Mouse (Mus musculus): ENCODE data around the gene Sumo1.
"Not testable (repeated sequence)": the region's sequence is repeated elsewhere in the genome, so short reads cannot be mapped to it uniquely, and the experiment has no call there.

Sumo1 gene

DNA sequence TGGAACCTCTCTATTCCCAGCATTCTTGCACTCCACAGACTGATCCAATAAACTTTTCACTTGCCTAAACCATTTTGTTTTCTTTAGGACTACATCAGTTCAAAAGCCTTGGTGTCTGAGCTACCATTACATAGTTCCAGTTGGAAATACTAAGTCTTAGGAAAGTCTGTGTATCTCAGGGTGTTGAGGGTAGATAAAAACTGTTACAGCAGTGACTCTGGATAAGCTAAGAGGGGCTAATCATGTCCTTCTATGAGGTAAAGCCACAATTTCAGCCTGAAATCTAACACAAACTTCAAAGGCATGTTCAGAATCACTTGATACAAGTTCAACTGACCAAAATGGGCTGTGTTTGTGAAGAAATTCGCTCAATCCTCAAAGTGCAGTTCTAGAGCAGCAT is 34.3 kb downstream of the Sumo1 start:
- DNase-seq (ENCODE audit: low spot score) = no peak

DNA sequence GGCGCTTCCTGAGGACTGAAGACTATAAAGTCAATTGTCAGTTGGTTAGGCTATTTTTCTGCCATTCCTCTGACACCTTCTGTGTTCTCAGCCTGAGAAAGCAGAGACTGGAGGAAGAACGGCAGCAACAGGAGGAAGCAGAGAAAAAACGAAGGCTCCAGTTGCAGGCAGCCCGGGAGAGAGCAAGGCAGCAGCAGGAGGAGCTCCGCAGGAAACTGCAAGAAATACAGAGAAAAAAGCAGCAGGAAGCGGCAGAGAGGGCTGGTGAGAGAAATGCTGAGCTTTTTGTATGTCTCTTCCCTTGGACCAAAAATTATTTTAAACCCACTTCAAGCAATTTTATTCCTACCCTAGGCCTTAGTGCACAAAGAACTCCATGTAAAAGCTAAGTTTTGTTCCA is 37.6 kb downstream of the Sumo1 start:
- no peak for DNase-seq (ENCODE audit: low spot score)

DNA sequence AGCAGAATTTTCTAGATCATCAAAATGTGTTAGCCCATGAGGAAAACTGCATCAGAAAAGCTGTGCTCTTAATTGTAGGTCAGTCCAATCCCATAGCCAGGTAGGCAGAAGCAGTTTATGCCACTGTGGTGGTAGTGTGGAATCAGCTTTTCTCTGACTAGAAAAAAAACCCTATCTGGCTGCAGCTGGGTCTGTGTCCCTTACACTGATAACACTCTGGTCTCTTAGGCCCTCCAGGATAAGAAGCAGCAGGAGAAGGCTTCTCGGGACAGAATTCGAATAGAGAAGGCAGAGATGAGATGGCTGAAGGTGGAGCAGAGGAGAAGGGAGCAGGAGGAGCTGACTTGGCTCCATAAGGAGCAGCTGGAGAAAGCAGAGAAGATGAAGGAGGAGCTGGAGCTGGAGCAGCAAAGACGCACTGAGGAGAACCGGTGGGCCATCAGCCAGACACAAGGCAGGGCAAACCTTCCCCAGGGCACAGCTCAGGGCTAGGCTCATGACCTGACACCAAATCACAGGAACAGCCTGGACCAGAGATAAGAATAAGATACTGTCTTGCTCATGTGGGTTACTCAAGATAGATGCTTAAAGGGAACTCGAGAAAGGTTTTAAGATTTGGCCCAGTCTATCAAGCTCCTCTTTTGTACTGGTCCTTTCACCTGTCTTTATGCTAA is 38.5 kb downstream of the Sumo1 start:
- DNase-seq (ENCODE audit: low spot score) = no peak

DNA sequence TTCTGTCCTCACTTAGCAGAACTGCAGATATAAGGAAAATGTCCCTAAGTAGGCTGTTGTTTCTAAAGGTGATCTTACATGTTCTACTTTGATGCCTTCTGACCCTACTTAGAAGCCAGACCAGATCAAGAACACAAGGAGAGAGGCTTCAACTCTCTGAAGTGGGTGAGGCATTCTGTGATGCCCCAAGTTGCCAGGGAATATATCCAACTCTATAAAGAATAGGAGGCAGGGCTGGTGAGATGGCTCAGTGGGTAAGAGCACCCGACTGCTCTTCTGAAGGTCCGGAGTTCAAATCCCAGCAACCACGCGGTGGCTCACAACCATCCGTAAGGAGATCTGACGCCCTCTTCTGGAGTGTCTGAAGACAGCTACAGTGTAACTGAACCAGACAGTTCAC is 40.3 kb downstream of the Sumo1 start:
- not testable (repeated sequence) for DNase-seq (ENCODE audit: low spot score)

DNA sequence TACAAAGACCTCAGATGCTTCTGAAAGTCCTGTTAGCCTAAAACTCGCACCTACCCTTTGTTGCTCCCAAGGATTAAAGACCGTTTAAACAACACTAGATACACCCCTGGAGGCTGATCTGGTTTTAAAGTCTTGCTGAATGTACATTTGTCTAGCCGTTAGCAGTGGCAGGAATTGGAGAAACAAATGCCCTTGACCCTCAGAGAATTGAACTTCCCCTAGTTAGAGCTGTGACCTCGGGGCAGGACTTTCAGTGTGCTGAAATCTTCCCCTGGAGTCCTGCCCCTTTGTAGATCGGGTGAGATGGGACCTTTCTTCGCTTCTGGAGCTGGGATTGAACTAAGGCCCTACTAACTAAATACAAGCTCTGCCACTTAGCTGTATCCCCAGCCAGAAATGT is 41.4 kb downstream of the Sumo1 start:
- DNase-seq (ENCODE audit: low spot score) = no peak

DNA sequence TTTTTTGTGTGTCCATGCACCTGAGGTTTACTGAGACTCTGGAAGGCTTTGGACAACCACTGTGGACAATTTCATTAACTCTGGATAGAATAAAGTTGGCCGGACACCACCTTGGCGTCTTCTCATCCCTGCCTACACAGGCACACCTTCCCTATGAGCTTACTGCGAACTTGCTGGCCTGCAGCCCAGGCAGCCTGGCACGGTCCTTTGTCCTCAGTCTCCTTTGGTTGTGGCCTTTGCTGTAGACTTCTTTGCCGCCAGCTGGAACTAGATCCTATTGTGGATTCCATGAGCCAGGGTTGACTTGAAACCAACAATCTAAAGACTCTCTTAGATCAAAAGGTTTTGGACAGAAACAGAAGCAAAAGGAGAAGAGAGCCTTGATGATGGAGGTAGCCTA is 45.2 kb downstream of the Sumo1 start:
- DNase-seq (ENCODE audit: low spot score) = no peak

DNA sequence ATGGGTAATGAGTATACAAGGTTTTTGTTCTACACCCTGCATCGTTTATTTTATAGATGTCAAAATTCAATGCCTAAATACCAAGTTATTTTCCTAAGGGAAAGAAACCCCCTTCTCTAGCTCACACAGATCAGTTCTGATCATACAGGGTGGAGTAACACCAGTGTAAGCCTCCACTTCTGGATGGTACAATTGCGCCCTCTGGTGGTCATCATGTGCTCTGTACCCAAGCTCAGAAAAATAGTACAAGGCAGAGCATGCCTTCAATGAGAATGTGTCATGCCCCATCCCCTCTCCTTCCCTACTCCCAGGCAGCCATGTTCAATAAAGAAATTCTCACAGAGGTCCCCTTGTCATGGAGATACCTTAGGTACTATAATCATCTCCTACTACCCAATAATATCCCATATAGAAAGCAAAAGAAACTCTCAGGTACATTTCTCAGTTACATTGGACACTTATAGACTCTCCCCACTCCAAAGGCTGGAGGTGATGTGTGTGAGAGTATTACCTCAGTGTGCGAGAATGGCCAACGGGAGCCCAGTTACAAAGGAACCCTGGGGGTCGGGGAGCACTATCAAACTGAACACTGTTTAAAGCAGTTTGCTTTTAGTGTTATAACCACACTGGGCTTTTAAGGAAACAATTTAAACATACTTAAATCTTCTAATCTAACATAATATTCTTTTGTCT is 47.2 kb downstream of the Sumo1 start:
- DNase-seq (ENCODE audit: low spot score) = peak; percentile 66

DNA sequence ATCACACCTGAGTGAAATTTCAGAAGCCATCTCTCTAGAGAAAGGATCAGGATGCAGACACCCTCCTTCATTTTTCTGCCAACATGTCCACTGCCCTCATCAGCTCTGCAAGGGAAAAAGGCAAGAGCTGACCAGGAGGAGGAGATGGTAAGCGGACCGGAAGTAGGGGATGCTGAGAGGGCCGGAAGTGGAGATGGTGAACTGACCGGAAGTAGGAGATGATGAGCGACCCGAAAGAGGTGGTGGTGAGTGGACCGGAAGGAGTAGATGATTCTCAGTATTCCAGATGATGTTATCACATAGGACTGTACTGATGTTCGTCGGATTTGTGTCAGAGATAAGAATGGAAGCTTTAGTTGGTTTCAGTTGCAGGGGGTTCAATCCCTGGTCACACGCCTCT is 51.4 kb downstream of the Sumo1 start:
- no peak for DNase-seq (ENCODE audit: low spot score)

DNA sequence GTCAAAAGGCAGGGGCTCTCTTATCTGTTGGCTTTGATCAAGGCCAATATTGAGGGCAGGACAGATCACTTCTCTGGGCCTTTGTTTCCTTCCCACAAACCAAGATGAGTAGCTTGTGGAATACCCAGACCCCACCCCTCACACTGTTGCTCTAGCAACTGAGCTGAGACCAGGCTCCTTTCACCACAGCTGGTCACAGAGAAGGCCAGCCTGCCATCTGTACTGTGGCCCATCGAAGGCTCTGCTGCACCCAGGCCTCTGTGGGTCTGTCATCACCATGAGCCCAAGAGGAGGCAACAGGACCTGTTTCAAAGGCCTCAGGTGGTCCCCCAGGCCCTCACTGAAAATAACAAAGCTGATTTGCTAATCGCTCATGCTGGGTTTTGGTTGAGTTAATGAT is 55.6 kb downstream of the Sumo1 start:
- DNase-seq (ENCODE audit: low spot score) = no peak

DNA sequence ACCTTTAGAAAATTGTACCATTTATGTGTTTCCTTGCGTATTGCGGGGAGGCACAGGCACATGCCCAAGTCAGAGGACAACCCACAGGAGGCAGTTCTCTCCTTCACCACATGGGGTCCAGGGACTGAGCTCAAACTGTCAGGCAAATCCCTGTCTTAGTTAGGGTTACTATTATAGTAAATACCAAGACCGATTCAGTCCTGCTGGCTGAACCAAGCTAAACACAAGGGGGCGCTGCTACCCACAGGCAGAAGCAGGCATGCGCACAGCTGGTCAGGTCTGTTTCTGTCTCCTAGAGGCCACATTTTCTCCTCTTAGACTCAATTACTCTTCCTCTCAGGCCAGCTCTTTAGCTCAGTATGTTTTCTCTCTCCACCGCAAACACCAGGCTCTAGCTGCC is 56.8 kb downstream of the Sumo1 start:
- peak; percentile 66 for DNase-seq (ENCODE audit: low spot score)

DNA sequence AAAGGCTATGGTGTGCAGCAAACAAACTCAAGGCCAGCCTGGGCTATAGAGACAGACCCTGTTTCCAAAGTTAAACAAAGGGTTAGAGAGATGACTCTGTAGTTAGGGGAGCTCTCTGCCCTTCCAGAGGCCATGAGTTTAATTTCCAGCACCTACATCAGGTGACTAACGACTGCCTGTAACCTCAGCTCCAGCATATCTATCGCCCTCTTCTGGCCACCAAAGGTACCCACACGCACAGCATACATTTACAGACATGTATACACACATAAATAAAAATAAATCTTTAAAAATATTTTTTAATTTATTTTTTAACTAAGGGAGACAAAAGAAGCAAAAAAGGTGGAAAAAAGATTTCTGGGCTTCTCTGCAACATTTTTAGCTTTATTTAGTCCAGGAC is 59.7 kb downstream of the Sumo1 start:
- DNase-seq (ENCODE audit: low spot score) = no peak

DNA sequence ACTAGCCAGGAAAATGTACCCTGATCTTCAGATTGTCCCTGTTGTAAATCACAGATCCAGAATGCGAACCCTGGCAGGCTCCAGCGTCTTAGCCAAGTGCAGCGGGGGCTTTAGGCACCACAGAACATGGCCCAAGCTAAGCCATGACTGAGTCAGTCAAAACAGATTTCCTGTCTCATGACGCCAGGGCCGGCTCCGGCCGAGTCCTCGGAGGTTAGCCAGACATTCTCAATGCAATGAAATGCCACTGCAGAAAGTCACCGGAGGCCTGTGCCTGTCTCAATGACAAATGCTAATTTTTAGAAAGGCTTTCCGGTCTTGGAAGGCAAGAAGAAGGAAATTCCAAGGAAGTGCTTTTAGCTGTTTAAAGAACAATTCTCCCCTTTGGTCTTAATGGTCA is 60.7 kb downstream of the Sumo1 start:
- no peak for DNase-seq (ENCODE audit: low spot score)

DNA sequence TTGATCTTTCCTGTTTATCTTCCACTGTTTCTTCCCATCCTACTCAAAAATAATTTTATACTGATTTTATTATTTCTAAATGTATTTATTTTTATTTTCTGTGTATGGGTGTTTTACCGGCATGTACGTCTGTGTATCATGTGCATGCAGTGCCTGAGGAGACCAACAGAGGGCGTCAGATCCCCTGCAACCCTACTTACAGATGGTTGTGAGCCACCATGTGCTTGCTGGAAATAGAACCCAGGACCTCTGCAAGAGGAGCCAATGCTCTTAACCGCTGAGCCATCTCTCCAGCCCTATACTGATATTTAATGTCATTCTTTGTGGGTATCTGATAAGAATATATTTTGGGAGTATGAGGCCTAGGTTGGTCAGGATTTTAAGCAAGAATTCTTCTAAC is 61.2 kb downstream of the Sumo1 start:
- DNase-seq (ENCODE audit: low spot score) = no peak

DNA sequence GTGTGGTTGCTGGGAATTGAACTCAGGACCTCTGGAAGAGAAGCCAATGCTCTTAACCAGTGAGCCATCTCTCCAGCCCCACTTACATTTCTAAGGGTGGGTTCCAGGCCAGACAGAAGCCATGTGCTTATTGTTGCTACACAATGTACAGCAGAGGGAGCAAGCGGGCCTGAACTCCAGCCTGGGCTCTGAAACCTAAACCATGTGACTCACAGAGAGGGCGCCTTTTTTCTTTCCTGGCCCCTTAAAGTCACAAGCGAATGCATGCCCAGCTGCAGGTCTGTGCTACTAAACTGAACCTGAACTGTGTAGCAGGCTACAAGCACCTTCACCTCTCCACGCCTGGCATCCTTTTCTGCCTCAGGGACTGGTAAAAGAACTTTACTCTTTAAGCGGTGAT is 61.7 kb downstream of the Sumo1 start:
- DNase-seq (ENCODE audit: low spot score) = no peak

DNA sequence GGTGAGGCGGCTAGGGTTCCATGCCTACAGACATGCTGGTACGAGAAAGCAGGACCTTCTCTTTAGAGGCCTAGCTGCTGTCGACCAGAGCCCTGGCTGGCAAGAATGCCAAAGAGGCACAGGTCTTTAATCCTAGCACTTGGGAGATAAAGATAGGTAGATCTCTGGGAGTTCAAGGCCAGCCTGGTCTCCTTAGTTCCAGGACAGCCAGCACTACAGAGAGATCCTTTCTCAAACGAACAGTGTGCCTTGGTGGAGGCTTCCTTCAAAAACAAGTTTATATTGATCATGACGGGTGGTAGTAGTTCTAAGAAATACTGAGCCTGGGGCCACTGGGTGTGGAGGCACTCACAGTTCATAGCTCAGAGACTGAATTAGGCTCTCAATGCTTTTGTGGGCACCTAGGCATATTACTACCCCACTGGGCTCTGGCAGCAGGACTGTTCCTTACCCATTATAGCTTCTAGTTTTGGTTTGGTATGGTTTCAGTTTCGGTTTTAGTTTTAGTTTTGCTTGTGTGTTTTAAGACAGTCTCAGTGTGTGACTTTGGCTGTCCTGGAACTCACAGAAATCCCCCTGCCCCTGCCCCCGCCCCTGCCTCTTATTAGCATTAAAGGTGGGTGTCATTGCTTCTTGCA is 62.4 kb downstream of the Sumo1 start:
- no peak for DNase-seq (ENCODE audit: low spot score)

DNA sequence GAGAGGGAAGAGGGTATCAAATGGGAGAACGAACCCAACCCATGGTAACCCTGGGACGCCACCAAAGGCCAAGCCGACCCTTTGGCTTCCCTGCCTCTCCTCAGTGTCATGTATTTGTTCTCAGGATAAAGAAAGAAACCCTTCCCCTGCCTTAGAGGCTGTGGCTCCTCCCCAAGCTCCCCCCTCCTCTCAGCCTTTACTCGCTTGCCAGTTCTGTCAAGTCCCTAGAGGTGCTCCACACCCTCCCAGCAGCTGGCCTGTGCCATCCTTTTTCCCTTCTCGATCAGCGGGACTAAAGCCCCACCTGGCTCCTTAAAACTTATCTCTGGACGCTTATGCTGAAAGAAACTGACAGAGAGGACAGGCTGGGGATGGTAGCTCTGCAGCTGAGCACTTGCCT is 63.6 kb downstream of the Sumo1 start:
- DNase-seq (ENCODE audit: low spot score) = no peak

DNA sequence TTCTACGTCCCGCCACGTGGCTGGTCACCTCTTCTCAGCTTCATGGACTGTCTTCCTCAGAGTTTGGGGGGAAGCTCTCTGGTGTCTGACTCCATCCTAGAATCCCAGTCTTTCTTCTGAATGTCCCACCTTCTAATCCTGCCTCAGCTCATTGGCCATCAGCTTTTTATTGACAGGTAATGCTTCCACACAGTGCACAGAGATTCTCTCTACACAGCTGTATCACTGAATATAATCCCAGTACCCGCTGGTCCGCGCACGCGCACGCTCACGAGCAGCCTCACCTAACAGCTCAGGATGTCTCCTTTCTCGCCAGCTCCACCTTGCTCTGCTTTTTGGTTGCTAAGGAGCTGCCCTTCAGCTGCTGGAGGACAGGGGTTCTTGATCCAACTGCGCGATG is 64.2 kb downstream of the Sumo1 start:
- no peak for DNase-seq (ENCODE audit: low spot score)

DNA sequence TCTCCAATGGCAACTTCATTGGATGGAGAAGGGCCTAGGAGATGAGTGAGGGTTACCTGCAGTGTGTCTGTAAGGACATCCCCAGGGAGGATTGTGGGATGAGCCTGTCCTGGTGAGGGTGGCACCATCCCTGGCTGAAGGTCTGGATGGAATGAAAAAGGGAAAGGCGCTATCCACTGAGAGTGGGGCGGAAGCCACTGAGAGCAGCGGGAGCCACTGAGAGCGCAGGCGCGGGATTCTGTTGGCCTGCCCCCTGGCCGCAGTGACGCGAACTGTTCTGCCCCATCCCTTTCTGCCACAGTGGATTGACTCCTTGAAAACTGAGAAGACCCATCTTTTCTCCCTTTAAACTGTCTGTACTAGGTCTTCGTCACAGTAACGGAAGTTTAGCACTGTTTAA is 66.7 kb downstream of the Sumo1 start:
- DNase-seq (ENCODE audit: low spot score) = no peak

DNA sequence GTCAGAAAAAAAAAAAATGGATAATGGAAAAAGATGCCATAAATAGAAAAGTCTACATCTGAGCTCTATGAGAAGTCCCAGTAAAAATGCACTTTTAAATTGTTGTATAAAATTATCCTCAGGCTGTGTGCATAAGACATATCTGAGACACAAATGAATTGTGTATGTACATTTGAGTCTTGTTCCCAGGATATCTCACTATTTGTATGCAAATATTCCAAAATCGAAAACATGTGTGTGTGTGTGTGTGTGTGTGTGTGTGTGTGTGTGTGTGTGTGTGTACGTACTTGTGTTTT is 67.3 kb downstream of the Sumo1 start:
- no peak for DNase-seq (ENCODE audit: low spot score)

DNA sequence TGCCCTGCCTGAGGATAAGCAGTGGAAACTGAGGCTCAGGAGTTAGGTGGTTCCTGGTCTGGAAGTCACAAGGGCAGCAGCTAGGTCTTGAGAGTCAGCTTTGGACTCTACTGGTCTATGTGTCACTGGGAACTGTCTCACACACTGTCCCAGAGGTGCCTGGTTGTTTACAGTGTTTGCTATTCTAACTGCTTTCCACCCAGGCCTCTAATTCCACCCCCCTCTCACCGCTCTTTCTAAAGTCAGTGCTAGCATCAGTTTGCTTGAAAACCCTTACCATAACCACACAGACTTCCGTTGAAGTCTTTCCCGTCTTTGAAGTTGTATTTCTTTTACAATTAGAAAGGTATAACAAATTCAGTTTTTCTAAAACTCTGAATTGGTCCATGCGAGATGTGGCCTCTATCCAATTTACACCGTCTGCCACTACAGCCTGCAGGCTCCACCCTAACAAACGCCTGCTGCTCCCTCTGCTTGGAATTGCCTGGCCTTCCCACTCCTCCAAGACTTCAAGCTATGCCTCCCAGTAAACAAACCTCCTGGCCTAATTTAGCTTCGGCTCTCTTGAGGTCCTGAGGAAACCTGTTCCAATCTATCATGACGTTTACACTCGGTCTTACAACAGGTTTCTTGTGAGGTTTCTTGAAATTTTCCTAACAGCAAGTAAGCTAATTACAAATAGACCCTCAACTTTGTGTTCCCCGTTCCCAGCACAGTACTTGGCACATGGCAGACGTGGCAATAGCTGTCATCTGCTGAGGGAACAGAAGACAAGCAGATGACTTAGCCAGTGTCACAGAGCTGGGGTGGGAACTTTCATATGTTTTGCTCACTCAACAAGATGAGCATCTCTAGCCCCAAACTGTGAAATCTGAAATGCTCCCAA is 67.9 kb downstream of the Sumo1 start:
- DNase-seq (ENCODE audit: low spot score) = no peak

DNA sequence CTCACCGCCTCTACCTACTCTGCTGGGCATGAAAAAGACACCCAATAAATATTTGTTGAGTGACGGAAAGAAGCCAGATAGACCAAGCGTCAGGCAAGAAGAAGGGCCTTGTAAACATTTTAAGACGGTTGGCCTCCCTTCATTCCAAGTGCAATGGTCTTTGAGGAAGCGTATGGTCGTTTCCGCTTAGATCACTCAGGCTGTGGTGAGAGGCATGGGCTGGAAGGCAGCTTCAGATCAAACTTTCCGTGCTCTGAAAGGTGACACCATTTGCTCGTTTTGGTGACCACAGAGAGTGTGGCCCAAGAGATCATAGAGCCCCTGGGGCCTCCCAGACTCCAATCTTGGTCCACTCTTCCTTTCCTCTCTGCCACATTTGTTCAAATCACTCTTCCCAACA is 75.0 kb downstream of the Sumo1 start:
- no peak for DNase-seq (ENCODE audit: low spot score)

DNA sequence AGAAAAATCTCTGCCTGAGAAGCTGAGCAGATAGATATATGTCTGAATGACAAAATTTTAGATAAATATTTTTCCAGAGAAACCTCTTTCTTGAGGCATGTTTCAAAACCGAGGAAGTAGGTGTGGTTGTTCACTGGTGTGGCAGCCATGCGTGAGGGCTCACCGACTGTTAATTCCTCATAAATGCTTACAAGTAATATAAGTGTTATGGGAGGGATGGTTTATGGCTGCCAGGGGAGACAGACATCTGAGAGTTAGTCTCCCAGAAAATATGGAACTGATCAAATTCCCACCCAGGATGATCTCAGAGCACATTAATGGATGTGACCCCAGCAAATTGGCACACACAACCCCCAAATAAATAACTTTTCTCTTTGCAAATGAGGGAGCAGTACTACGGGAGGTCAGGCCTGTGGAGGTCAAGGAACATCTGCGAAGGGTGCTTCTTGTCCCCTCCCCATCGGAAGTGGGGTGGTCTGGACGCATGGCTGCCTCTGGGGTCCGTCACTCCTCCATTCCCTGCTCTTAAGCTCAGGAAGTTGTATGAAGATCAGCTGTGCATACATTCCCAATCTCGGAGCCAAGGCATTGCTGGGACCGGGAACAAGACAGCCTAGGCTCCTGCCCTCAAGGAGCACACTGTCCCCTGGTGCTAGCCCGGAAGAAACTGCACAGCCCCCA is 75.9 kb downstream of the Sumo1 start:
- DNase-seq (ENCODE audit: low spot score) = no peak
